Mouse (Mus musculus): ENCODE data around the gene Fam171a1.

Gene Fam171a1

DNA sequence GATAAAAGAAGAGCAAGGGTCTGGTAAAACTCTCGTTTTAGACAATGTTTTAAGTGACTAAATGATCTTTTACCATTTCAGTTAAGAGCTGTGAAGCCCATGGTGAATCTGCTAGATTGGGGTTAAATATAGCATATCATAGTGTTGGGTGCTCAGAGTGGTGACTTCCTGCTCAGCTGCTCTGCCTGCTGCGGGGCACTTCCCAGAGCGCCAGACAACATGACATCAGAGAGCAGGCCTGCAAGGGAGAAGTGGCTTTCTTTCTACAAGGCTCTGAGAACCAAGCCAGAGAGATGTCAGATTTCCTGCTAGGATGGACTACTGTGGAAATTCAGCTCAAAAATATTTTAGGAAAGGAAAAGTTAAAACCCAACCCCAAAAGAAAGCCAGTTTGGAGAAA lies 57.8 kb downstream of the Fam171a1 start:
- WGBS = 26% methylated on average over 3 of the region's 3 CpGs

DNA sequence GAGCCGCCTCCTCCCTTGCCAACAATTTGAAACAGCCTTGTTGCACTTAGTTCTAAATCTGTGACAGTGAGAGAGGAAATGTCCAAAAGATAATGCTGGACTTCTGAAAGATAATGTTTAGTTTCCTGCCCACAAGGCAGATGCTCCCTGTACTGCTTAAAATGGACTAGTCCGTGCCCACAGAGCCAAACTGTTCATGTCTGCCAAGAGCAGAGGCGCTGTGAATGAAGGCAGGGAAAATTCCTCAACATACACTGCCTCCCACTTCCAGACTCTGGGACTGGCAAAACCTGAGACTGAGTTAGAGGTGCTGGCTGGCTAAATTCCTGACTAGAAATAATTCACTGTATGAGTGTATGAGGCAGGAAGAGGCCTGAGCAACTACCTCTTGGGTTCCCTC lies 58.6 kb downstream of the Fam171a1 start:
- 20% methylated on average over 3 of the region's 3 CpGs for WGBS

- WGBS = 58% methylated on average over 5 of the region's 5 CpGs
Measured at GRCm38 (mm10) chr2:3174890-3175289, 60.9 kb downstream of the Fam171a1 start.

DNA sequence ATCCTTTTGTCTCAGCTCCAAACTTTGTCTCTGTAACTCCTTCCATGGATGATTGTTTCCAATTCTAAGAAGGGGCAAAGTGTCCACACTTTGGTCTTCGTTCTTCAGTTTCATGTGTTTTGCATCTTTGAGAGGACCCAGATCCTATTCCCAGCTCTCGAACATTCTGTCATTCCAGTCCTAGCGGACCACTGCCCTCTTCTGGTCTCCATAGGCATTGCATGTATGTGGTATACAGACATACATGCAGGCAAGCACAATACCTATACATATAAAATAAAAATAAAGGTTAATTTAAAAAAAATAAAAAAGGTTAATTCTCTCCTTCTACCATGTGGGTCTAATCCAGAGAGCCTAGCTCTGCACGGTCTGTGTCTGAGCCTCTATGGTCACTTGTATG lies 62.0 kb downstream of the Fam171a1 start:
- 96% methylated on average over 4 of the region's 4 CpGs for WGBS

GRCm38 (mm10) chr2:3176751-3177150 lies 62.7 kb downstream of the Fam171a1 start:
- 91% methylated on average over 3 of the region's 3 CpGs for whole genome bisulfite sequencing

- 89% methylated on average over 4 of the region's 4 CpGs for WGBS
Measured at GRCm38 (mm10) chr2:3180550-3180949, 66.5 kb downstream of the Fam171a1 start.

GRCm38 (mm10) chr2:3183656-3184055 lies 69.6 kb downstream of the Fam171a1 start:
- 58% methylated on average over 5 of the region's 5 CpGs for WGBS

DNA sequence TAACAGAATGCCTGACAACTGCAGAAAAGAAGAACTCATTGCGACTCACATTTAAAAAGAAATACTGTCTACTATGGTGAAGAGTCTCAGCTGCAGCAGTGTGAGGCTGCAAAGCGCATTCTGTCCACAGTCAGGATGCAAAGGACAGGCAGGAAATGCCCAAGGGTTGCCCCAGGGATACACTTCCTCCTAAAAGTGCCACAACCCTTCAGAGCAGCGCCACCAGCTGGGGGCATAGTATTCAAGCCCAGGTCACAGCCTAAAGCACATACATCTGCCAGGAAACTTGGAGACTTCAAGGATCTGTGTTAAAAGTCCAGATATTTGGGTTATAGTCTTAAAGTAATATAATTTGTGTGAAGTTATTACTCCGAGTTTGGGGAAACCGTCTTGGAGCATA lies 71.3 kb downstream of the Fam171a1 start:
- 85% methylated on average over 5 of the region's 5 CpGs for WGBS

- 79% methylated on average over 10 of the region's 10 CpGs for WGBS
Measured at GRCm38 (mm10) chr2:3188745-3189475, 74.9 kb downstream of the Fam171a1 start.

DNA sequence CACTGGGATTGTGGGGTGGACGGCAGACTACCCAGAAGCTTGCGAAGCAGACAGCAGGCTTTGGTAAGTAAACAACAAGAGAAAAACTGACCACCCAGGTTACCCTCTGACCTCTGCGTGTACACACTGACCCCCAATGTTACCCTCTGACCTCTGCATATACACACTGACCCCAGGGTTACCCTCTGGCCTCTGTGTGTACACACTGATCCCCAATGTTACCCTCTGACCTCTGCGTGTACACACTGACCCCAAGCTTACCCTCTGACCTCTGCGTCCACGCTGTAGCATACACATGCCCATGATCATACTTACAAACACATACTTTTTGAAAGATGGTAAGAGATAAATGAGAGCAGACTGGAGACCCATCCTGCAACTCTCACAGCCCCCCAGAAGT lies 77.1 kb downstream of the Fam171a1 start:
- WGBS = 92% methylated on average over 6 of the region's 6 CpGs

GRCm38 (mm10) chr2:3195511-3195910 lies 81.5 kb downstream of the Fam171a1 start:
- 87% methylated on average over 5 of the region's 5 CpGs for WGBS

- 82% methylated on average over 4 of the region's 4 CpGs for WGBS
Measured at GRCm38 (mm10) chr2:3200422-3200821, 86.4 kb downstream of the Fam171a1 start.

DNA sequence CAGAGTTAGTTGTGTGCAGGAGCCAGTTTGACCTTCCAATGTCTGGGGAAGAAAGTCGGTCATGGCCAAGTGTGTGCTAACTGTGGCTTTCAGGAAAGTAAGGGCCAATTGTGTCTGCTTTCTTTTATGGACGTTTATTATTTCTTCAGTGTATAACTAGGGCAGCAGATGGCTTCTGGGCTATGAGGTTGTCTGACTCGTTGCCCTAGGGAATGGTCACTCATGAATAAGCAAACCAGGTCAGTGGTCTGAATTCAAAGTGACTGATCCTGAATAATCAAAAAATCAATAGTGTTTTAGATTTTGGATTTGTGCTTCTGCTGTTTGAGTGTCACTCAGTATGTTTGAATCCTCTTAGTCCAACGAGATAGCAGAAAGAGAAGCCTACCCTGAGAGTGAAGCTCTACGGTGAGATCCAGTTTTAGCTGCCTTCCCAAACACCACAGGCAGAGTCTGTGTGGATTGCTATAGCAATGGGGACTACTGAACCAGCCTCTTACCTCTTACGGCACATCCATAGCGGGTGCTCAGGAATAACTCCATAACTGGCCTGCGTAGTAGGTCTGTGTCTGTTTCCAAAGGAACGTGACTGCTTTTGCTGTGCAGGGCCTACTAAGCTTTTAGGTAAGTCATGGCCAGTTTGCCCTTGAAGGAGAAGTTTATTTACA lies 93.1 kb downstream of the Fam171a1 start:
- WGBS = 81% methylated on average over 9 of the region's 9 CpGs

DNA sequence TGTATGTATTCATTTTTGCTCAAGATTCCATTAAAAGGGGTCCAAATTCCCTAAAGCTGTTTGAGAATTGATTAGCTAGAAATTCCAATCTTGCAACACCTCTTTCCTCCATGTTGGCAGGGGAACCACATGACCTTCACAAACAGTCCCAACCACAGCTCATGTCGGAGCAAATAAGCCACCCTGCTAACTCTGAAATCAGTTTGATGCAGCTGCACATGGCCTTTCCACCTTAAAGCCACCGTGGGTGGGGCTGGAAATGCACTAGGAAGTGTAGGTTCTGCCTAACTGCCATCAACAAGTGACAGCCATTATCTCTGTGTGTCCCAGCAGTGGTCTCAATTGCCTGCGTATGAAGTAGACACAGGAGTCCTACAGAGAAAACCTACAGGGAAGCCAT lies 101.5 kb downstream of the Fam171a1 start:
- 88% methylated on average over 3 of the region's 3 CpGs for WGBS

DNA sequence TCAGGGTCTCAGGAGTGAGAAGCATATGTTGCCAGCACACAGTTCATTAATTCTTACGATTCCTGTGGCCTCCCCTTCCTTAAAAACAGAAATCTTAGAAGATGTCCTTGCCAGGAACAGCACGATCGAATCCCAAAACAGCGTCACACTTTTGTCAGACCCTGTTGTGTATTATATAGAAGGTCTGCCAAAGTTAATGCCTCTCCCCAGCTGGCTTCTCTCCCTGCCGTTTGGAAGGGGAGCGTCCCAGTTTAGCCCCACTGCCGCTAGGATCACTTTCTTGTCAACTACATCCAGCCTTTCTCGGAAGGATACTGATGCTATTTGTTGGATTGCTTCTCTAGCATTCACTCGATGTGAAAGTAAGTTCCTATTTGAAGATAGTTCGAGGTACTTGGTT lies 102.6 kb downstream of the Fam171a1 start:
- 49% methylated on average over 10 of the region's 10 CpGs for WGBS

DNA sequence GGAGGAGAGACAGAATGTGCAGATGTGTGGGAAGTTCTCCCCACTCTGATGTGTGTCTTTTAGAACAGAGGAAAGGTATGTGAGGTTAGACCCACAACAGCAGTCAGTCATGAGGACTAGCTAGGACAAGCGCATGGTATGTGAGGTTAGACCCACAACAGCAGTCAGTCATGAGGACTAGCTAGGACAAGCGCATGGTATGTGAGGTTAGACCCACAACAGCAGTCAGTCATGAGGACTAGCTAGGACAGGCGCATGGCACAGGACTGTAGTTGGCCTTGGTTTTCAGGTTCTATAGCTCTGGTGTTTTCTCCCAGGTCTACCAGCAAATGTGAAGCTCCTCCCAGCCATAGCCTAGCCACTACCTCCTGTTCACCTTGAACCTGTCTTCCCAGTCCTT lies 103.6 kb downstream of the Fam171a1 start:
- WGBS = 99% methylated on average over 3 of the region's 3 CpGs

GRCm38 (mm10) chr2:3218225-3218624 lies 104.2 kb downstream of the Fam171a1 start:
- 22% methylated on average over 6 of the region's 6 CpGs for WGBS

GRCm38 (mm10) chr2:3228475-3228874 lies 114.5 kb downstream of the Fam171a1 start:
- WGBS = 68% methylated on average over 4 of the region's 4 CpGs

DNA sequence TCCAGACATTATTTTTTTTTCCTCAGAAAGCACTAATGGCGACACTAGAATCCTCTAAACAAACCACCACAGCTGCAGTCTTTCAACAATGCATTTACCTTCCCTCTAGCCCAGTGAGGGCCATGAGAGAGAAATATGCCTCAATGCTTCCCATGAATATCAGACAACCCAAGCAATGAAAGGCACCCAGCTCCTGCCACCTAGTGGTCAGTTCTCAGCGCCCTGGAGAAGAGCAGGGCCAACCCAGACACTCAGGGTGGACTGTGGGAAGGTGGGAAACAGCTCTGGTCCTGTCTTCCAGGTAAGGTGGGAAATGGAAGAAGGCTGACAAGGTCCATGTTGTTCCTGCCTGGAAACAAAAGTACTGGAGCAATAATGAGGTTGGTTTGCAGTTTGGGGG lies 115.0 kb downstream of the Fam171a1 start:
- WGBS = 18% methylated on average over 2 of the region's 2 CpGs

DNA sequence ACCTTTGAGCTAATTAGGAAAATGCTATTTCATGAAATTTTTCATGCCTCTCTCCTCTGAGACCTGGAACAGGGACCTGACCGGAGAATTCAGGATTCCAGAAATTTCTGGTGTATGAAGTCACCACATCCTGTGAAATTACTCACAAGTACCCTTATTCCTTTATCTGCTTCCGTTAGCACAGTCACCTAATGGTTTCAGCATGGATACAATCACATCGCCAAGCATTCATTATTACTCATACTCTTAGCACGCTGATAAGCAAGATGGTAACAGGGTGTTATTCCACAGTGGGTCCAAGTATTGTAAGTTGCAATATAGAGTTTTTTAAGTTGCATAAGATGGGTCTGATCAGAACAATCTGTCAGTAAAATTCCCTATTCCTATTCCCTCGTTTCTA lies 125.2 kb downstream of the Fam171a1 start:
- 74% methylated on average over 5 of the region's 5 CpGs for WGBS

GRCm38 (mm10) chr2:3244251-3244650 lies 130.2 kb downstream of the Fam171a1 start:
- 65% methylated on average over 3 of the region's 3 CpGs for WGBS

DNA sequence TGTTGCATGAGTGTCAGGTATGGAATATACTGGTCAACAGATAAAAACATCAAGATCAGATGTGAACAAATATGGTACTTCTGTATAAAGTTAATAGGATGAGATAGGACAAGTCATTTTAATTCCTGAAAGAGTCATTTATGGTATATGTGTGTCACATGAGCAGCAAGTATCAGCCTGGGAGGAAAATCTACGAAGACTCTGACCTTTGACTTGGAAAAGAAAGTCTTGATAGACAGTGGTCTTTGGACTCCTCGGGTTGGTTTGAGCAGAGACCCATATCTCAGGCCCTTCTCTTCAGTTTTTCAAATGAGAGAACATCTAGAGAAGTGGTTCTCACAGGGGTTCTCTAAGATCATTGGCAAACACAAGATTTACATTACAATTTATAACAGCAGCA lies 137.3 kb downstream of the Fam171a1 start:
- WGBS = 82% methylated on average over 2 of the region's 2 CpGs

- WGBS = 55% methylated on average over 3 of the region's 3 CpGs
Measured at GRCm38 (mm10) chr2:3266466-3266865, 152.4 kb downstream of the Fam171a1 start.

DNA sequence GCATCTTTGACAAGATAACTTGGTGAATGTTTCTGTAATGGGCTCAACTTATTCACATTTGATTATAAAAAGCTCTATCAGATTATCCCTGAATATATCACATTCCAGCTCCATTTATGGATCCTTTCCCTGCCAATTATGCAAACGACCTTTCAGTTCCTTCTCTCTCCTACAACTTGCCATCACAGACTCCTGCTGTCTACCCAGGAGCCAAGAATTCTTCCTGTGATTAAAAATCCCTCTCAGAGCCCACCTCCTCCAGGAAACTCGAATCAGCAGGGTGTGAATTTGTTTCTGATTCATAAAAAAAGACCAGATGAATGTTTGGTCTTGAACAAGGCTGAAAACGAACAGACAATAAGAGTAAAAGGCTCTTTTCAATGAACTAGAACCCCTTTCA lies 153.9 kb downstream of the Fam171a1 start:
- WGBS = 10% methylated on average over 3 of the region's 3 CpGs
